Comparison of ENCODE assay signal across 7 mouse cellular contexts in genomic region chr11:114912847-114913246, GRCm38 (mm10). TPM values are rescaled to one million over a fixed set of nuclear protein-coding genes. Genes with fewer than 3 reads are reported as not detected.
DNase-seq lines count a peak whose midpoint lies in the region; ATAC-seq and TF ChIP-seq lines count a peak whose summit lies in the region.

No protein-coding gene starts in this region.

- WGBS in intestine, postnatal 0 days: 13% methylated on average over 9 of the region's 9 CpGs
- 23% methylated on average over 9 of the region's 9 CpGs for WGBS in midbrain, embryonic 13.5 days

- H3K36me3 ChIP-seq in intestine, postnatal 0 days (ENCODE audit: control insufficient read depth, insufficient read depth): no peaks in the 10 kb centered on the region
- no peaks in the 10 kb centered on the region for H3K36me3 ChIP-seq in midbrain, embryonic 13.5 days

- H3K4me3 ChIP-seq in intestine, postnatal 0 days (ENCODE audit: low read depth, low read length): no peak overlapping the region
- H3K4me3 ChIP-seq in midbrain, embryonic 13.5 days (replicated peaks): no peak overlapping the region

- intact Hi-C loops in left cerebral cortex, postnatal 25 days (cut with DNase I): loop anchor here (1.0 to 5.0 kb wide), 4 partner anchors 33 to 241 kb away; no protein-coding TSS in a partner anchor

- H3K9ac ChIP-seq in intestine, postnatal 0 days (ENCODE audit: low read depth, low read length): no peak overlapping the region
- no peak overlapping the region for H3K9ac ChIP-seq in midbrain, embryonic 13.5 days (replicated peaks)

- no peak overlapping the region for H3K4me2 ChIP-seq in intestine, postnatal 0 days (replicated peaks; ENCODE audit: low read depth)
- H3K4me2 ChIP-seq in midbrain, embryonic 13.5 days (replicated peaks): no peak overlapping the region

- H3K4me1 ChIP-seq in intestine, postnatal 0 days (replicated peaks; ENCODE audit: control insufficient read depth, insufficient read depth, low read length): no peaks in the 10 kb centered on the region
- no peaks in the 10 kb centered on the region for H3K4me1 ChIP-seq in midbrain, embryonic 13.5 days (replicated peaks)

- peak; percentile 89 for TF ChIP-seq CTCF in intestine, postnatal 0 days (IDR thresholded peaks at IDR 0.05; ENCODE audit: low read depth)

- no peak overlapping the region for H3K27ac ChIP-seq in intestine, postnatal 0 days (ENCODE audit: low read depth, low read length)
- no peak overlapping the region for H3K27ac ChIP-seq in midbrain, embryonic 13.5 days

- peak; percentile 82 for DNase-seq in ZHBTc4 (ENCODE audit: low read depth, low spot score)
- DNase-seq in cerebellum, postnatal 10 days: peak; percentile 91 to 93
- DNase-seq in frontal cortex, postnatal 25 days (ENCODE audit: low spot score in 2 of 2): peak; percentile 75 to 80
- DNase-seq in left cerebral cortex, postnatal 25 days (ENCODE audit: low spot score in 2 of 2): peak; percentile 83 to 86
- peak; percentile 25 for DNase-seq in spleen, adult 12 weeks (ENCODE audit: low spot score)

- H3K9me3 ChIP-seq in intestine, postnatal 0 days (ENCODE audit: control insufficient read depth): no peaks in the 10 kb centered on the region
- no peaks in the 10 kb centered on the region for H3K9me3 ChIP-seq in midbrain, embryonic 13.5 days

- no peaks in the 10 kb centered on the region for H3K27me3 ChIP-seq in intestine, postnatal 0 days (replicated peaks; ENCODE audit: control insufficient read depth, insufficient read depth, low read length)
- peaks cover 4% of the 10 kb centered on the region; the same call in 1 of the 2 replicates for H3K27me3 ChIP-seq in midbrain, embryonic 13.5 days

- no peak for ATAC-seq in intestine, postnatal 0 days
- peak; percentile 78 for ATAC-seq in midbrain, embryonic 13.5 days

RNA-seq across cellular contexts. Expression of gene Cd300lb, which starts 21.3 kb away (rescaled TPM):
- polyA plus RNA-seq in intestine, postnatal 0 days (2015; fragmentation: Nextera tagmentation; extraction: Ambion mirVana): 0.07 and 0.14 TPM in 2 replicates
- not detected for total RNA-seq in left cerebral cortex, postnatal 25 days (2021)
- polyA plus RNA-seq in midbrain, embryonic 13.5 days (2015; fragmentation: Nextera tagmentation; extraction: Ambion mirVana): 0.05 TPM in 1 of 2 replicates, not detected in the other

RNA-seq across cellular contexts. Expression of gene Cd300a, which starts 23.0 kb away (rescaled TPM):
- polyA plus RNA-seq in intestine, postnatal 0 days (2015; fragmentation: Nextera tagmentation; extraction: Ambion mirVana): 2.2 and 2.3 TPM in 2 replicates
- total RNA-seq in left cerebral cortex, postnatal 25 days (2021): under 1 TPM; 0.37 to 0.55 TPM
- polyA plus RNA-seq in midbrain, embryonic 13.5 days (2015; fragmentation: Nextera tagmentation; extraction: Ambion mirVana): 0.55 and 0.67 TPM in 2 replicates

RNA-seq across cellular contexts. Expression of gene Cd300c, which starts 56.1 kb away (rescaled TPM):
- not detected in 2 replicates for polyA plus RNA-seq in intestine, postnatal 0 days (2015; fragmentation: Nextera tagmentation; extraction: Ambion mirVana)
- not detected for total RNA-seq in left cerebral cortex, postnatal 25 days (2021)
- polyA plus RNA-seq in midbrain, embryonic 13.5 days (2015; fragmentation: Nextera tagmentation; extraction: Ambion mirVana): not detected in 2 replicates

Comparison
In these comparisons a context has a peak if more than half of its experiments do, and no peak if none do; other contexts are left out.
1. DNase-seq: peak in every context shown above with its lines; median percentile 92 in cerebellum, postnatal 10 days; 84 in left cerebral cortex, postnatal 25 days; 82 in ZHBTc4; 78 in frontal cortex, postnatal 25 days; 25 in spleen, adult 12 weeks.